Mouse (Mus musculus) heart, postnatal 10 days (tissue): Measurements from ENCODE around the gene Mast2. TPM values are rescaled to one million over a fixed set of nuclear protein-coding genes. Genes with fewer than 3 reads are reported as not detected.

Source experiments
- DNase-seq, 2 experiments: peaks; one replicate each; pipeline ENCODE4 v3.0.0; 2021
- intact Hi-C: fragments of 180-260 bp; cut with DNase I; formaldehyde crosslinking; loops from one replicate; pipeline ENCODE4 v1.15.1; 2025
- total RNA-seq, 2 experiments: library from RNA; stranded (reverse); gene quantifications; 2 replicates each; pipeline ENCODE4 v1.2.3; 2021

Gene Mast2
- total RNA-seq, 2 experiments from 2014 or later = 90.2 to 97.5 TPM

GRCm38 (mm10) chr4:116282211-116282610 lies 181.8 kb downstream of the Mast2 start:
- peak; percentile 22 to 33 for DNase-seq
- intact Hi-C loops = loop anchor here (2.0 kb wide), 1 partner anchor 111 kb away; no protein-coding TSS in a partner anchor

GRCm38 (mm10) chr4:116268220-116268619 lies 195.8 kb downstream of the Mast2 start:
- DNase-seq = no peak
- intact Hi-C loops = no loop called here

Other genes with a start within 250 kb of the Mast2 start
- gene Pik3r3, start 242.6 kb downstream of the Mast2 start, total RNA-seq = 10 to 100 TPM; 20.6 to 29.3 TPM
- gene Ipp, start 43.4 kb upstream of the Mast2 start, total RNA-seq = 10 to 100 TPM; 15.1 to 17.1 TPM
- 10 to 100 TPM; 19.4 to 19.8 TPM for gene Tmem69, start 91.8 kb upstream of the Mast2 start, total RNA-seq
- gene Gpbp1l1, start 93.5 kb upstream of the Mast2 start, total RNA-seq = 10 to 100 TPM; 67.7 to 72.3 TPM
- 1 to 10 TPM; 2.1 to 3.2 TPM for gene Ccdc17, start 132.5 kb upstream of the Mast2 start, total RNA-seq
- 10 to 100 TPM; 46.4 to 53.6 TPM for gene Nasp, start 163.8 kb upstream of the Mast2 start, total RNA-seq
- gene Akr1a1, start 187.5 kb upstream of the Mast2 start, total RNA-seq = 100 to 1,000 TPM; 419 to 457 TPM
- gene Prdx1, start 221.4 kb upstream of the Mast2 start, total RNA-seq = 100 to 1,000 TPM; 420 to 430 TPM
- gene Mmachc, start 244.2 kb upstream of the Mast2 start, total RNA-seq = 10 to 100 TPM; 32.8 to 40.0 TPM
- gene Ccdc163, start 244.3 kb upstream of the Mast2 start, total RNA-seq = 1 to 10 TPM; 8.3 to 9.1 TPM